Mouse (Mus musculus) frontal cortex, postnatal 36 days (tissue): Measurements from ENCODE around the gene Pnpo.

ENCODE experiments used
- DNase-seq, 2 experiments: peaks; one replicate each; pipeline ENCODE4 v3.0.0; 2022; ENCODE audit warnings: low spot score in 2 of 2

Gene Pnpo

DNA sequence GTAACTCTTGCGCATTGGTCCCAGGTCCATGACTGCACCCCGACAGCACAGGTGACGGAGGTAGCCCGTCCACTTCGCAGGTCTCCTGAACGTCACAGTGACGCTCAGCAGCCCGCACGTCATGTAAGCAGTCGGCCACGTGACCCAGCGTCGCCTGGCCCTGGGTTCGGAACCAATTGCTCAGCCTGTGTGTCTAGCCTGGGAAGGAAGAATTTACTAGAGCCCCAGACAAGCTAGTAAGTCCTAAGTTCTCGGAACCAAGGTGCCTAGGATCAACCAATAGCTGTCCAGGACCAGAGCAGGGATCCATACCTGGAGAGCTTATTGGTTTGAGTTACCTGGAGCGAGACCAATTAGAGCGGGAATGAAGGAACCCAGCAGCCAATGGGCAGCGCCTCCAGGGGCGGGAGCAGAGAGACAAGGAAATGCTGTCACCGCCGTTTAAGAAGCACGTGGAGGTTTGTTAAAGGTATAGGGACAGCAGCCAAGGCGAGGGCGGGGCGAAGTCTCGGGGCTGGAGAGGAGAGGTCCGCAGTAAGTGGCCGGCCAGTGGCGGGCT, at the start of gene Pnpo:
Gene Pnpo (minus strand): TSS at position 241 of the 559 bp plus-strand sequence.
- DNase-seq = peak; percentile 88 to 94

DNA sequence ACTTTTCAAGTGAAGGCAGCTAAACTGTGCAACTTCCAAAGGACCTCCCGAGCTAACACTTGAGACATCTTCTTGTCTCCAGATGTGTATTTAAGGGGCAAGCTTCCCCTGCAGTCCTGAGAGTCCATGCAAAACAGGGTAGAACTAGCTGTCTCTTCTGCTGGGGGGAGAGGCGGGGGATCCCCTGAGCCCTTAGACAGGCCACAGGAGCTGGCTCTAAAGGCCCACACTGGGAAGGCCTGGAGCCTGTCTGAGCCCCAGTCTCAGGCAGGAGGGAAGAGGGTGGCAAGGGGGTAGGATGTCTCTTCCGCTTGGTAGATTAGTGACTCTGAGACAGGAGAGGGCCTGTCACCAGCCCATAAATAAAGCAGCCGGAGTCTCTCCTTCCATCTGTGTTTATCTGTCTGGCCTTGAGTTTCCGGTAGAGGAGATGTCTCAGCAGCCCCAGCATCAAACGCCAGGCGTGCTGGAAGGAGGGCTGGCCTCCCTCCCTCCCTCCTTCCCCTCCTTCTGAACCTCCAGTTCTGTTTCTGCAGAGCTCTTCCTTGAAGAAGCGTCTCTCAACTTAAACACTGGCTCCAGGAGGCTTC, 49.0 kb upstream of the Pnpo start:
- DNase-seq = no peak

DNA sequence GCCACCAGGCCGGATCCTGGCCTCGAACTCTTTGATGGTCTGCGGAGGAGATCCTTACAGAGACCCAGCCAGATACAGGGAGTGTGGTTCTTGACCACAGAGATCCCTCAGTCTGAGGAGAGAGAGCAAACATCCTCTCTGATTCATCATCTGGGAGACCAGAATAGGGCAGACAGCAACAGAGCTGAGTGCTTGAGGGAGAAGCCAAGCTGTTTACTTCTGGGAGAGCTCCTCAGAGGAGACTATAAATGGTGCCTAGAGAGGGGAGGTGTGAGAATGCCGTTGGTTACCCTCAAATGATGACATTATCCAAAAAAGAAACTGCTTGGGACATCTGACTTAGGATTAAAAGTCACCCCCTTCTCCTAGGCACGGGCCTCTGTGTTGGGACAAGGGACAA, 47.7 kb upstream of the Pnpo start:
- DNase-seq = no peak

DNA sequence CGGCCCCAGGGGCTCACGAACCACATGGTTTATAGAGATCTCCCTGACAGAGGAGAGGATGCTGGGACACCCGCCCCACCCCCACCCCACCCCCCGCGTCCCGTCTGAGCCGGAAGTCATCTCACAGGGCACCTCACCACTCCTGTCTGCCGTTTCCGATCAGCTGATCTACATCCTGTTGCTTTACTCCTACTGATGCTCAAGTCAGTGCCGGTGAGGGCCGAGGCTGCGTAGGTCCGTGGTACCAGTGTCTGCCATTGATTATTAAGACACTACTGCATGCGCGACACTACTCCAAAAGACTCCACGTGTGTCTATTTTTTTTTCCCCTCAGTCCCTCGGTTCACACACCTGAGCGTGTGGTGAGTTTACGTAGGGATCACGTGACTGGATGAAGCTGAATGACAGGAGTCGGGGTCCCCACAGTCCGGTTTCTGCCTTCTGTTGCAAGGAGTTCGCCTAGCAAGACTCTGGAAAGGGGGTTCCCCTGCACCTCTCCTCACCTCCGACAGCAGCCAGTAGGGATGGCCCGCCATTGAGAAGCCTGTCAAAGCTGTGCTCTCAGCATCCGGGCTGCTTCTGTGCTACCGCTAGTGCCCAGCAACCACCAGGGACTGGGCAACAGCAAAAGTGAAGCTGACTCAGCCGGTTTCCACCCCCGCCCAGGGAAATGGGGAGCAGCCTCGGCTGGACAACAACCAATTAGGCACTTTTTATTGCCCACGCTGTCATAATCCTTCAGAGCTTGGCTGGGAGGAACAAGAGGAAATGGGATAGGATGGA, 44.3 kb upstream of the Pnpo start:
- no peak for DNase-seq

DNA sequence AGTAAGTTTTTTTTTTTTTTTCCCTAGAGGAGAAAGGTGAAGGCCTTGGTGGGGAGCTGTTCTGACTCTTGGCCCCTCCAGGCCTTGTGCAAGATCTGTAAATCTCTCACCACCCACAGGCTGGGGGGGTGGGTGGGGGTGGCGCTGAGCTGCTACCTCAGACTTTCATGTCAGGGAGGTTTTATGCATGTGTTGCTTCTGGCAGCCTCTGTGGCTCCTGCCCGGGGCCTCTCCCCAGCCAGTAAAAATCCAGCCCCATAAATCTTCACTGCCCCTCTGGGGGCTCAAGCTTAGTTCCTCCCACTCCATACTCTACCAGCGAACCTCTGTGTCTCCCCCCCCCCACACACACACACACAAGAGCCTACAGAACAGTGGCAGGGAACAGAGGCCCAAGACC, 42.7 kb upstream of the Pnpo start:
- no peak for DNase-seq

DNA sequence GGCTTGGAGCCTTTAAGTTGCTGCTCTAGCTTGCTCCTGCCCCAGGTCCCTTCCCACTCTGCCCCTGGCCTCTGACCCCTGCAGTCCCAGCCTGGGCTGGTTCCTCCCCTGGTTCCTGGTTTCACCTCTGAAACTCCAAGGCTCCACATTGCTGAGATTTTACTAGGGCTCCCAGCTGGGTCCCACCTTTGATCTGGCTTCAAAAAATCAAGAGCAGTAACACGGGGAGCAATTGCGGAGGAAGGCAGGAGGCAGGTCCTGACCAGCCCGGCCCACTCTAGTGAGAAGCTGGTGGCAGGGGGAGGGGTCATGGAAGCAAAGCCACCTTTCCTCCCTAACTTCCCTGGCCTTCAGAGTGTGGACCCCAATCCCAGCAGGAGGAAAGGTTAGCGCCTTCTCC, 41.1 kb upstream of the Pnpo start:
- no peak for DNase-seq

DNA sequence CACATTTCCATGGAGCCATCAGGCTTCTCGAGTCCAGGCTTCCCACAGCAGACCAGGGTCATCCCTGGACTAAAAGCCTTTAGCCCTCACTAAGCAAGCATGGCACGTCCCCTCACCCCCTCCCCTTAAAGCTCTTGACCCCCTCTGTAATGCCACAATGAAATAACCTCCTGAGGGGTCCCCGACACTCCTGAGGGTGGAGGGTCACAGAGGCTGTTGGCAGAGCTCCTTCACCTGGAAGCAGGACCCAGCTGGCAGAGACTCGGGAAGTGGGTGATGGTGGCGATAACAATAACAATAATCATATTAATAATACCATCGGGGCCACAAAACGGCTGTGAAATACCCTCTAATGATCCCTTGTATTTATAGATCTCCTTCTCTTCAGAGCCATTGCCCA, 39.1 kb upstream of the Pnpo start, which contains the start of gene Sp2:
Gene Sp2 (minus strand): TSS at position 101 of the 400 bp plus-strand sequence.
- no peak for DNase-seq

DNA sequence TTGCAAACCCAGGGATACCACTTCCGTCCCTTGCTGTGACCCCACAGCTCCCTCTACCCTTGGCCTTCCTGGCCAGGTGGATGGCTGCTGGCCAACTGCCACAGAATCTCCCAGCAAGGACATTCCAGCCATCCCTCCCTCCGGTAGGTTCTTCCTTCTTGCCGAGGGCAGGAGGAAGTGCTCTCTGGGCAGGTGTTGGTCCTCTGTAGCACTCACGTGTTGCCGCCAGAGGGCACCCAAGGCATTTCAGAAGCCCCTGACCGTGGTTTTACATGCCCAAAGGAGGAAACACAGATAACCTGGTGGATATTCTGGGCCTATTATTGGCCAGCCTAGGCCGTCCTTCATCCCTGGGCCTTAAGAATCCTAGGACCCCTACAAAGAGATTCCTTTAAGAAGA, 38.6 kb upstream of the Pnpo start:
- DNase-seq = peak; percentile 80 to 83

DNA sequence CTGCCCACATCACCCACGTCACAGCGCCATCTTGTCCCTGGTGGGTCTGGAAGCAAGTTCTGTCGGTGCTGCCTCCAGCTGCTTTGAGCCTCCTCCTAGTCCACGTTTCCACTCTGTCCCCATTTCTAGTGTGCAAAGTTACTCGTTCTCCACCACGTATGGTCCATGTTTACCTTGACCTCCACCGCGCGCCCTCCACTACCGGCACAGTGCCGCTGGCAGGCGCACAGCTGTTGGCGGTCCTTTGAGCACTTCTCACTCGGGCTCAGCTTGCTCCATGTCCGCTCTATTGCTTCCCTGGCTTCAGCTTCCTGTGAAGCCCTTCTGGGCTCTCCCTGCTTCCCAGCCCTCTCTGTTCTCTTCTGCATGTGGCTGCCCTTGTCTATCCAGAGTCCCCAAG, 37.7 kb upstream of the Pnpo start:
- no peak for DNase-seq

DNA sequence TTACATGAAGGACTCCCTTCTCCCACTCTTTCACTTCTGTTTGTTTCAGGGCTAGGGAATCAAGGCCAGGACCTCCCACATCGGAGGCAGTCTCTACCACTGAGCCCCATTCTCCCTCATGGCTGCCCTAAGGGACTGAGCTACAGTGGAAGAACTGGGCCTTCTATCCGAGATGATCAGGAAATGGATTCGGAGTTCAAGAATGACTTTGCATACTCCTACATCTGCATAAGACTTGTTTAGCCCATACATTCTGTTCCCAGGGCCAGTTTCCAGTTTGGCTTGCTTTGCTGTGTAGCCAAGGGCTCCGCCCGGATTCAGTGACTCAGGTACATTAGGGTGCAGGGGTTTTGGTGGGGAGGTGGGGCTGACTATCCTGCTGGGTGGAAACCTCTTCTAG, 36.2 kb upstream of the Pnpo start:
- DNase-seq = no peak

DNA sequence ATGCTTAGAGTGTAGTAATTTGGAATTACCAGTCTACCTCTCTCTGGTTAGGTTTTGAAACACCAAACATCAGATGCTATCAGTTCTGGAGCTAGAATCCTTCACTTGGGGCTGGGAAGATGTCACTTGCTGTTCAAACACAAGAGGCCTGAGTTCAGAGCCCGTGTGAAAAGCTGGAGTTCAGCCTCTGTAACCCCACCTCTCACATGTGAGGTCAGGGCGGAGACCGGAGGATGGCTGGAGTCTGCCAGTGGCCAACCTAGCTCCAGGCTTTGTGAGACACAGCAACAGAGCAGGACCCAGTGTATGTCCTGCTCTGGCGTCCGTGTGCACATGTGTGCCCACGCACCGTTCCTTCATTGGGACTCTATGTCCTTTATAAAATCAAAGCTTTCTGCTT, 35.5 kb upstream of the Pnpo start:
- no peak for DNase-seq

DNA sequence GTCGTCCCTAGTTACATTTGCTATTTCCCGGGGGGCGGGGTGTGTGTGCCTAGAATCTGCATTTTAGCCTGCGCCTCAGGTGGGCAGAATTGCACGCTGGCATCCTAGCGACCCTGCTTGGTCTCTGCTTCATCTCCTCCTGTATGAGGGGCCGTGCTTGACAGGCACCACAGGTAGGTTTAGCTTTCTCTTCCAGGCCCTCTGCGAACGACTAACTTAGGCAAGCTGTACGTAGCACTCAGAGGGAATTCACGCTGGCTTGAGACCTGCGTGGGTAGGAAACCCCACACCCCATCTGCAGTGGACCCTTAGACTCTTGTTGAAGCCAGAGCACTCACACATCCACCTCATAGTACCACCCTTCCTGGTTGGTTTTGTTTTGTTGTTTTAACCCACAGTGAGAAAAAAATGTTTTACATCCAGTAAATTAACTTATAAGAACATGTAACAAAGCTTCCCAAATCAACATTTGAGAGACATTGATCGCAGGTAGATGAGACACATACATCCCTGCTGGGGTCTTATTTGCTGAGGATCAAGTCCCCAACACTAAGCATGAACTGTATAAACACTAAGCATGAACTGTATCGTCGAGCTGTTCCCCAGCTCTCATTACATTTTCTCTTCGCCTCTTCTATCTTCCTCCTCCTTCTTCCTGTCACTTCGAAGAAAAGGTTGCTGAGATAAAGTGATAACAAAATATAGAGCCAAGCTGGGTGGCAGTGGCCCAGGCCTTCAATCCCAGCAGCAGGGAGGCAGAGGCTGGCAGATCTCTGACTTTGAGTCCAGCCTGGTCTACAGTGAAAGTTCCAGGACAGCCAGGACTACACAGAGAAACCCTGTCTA, 34.8 kb upstream of the Pnpo start:
- no peak for DNase-seq

DNA sequence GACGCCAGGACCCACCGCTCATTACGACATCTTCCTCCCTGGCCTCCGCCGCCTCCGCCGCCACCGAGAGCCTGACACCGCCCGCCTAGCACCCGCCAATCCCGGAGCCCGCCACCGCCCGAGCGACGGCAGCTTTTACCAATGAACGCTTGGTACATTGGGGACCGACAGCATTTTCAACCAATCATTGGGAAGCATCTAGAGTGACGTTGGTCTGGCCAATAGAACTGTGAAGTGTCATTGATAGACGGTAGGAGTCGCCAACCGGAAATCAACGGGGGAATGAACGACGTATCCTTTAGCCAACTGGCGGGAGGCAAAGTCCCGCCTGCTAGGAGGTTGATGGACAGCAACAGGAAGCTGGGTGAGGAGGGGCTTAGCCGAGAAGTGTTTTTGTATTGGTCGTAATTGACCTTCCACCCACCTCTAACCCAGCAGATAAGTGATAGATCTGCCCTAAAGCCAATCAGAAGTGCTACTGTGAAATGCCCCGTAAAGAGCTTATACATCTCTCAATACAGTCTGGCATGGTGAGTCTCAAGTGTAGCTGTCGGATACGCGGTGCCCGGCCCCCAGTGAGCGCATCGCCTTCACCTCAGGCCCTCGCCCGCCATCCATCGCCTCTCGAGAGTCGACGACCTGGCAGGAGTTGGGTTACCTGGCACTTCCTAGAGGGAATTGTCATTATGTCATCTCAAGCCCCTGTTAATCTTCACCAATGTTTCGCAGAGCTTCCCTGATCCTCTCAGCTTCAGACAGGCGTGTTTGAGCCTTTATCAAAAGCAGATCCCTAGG, 34.0 kb upstream of the Pnpo start:
- DNase-seq = peak; percentile 99 to 100

DNA sequence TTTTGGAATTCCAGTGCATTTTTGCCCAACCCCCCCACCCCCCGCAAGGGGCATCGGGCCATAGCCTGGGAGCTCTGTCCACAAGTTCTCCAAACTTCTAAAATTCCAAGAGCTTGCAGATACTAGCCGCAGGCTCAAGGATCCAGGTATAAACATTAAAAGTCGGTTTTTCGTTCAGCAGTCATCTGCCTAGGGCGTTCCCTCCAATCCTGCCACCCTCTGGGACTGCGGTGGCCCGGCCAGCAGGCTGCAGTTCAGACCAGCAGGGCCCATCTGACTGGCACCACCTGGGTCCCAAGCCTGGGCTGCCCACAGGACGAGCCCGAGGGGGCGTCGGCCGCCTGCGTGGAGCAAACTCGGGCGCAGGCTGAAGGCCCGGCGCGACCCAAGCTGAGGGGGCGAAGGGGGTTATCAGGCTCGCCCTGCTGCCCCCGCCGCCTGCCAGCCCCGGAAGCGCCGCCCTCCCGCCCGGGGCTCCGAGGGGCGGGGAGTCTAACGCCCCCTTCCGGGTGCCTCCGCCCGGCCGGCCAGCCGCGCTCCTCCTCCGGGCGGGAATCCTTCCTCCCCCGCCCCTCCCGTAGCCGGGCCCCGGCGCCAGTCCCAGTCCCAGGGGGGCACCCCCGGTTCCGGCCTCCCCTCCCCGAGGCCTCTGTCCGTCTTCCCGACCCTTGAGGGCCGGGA, 33.3 kb upstream of the Pnpo start:
- DNase-seq = peak; percentile 74 to 80

DNA sequence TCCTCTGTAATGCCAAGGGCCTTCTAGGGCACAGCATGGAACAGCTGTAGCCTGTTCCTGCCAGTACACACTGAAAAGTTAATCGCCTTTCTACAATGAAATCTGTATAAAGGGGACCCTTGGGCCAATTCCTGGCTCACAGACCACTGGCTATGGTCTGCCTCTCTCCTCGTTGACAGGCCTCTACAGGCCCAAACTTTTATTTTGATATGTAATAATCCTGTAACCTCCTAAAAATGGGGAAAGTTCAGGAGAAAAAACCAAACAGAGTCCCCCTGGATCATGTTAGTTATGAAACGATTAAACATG, 32.5 kb upstream of the Pnpo start:
- DNase-seq = no peak

DNA sequence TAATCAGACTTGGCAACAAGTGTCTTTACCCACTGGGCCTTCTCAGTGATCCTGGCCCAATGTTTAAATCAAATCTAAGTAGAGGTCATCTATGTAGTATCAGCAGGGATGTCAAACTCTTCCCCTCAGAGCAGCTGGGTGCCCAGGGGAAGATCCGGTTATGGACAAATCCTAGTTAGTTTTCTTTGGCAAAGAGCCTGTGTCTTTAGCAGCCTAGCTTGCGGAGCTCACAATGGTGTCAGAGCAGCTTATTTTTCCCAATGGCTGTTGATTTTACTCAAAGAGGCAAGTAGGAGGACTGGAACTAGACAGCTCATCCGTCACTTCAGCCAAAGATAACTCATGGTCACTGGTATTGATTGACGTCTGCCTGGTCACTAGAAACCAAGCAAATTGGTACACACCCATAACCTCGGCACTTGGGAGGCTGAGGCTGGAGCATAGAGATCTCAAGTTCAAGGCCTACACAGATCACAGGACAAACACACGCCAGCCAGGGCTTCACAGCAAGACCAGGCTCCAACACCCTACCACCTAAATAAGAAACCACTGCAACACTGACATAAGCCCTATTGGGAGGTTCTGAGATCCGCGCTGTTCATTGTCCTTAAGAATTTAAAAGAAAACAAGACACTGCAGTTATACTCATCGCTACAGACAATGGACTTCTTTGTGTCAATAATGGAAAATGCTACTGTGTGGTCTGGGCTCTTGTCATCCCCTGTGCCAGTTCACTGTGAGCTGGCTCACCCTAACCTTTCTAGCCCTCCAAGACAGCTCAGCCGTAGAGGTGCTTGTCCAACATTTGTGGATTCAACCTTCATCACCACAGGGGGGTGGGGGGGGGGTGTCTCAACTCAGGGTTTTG, 32.0 kb upstream of the Pnpo start:
- no peak for DNase-seq

DNA sequence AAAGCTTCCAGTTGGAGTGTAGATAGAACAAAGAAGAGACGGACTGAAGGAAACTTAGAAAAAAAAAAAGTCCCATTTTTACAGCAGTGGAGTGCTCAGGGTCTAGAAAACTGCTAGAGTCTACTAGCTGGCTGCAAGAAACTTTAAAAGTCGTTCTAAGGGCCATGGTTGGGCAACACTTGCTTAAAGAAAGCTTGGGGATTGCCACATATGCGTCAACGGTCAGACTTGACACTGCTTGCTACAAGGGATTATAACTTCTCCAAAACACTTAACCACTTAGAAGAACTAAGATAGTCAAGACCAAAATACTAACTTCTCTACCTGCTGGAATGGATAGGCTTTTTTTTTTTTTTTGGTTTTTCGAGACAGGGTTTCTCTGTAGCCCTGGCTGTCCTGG, 31.0 kb upstream of the Pnpo start:
- DNase-seq = no peak

DNA sequence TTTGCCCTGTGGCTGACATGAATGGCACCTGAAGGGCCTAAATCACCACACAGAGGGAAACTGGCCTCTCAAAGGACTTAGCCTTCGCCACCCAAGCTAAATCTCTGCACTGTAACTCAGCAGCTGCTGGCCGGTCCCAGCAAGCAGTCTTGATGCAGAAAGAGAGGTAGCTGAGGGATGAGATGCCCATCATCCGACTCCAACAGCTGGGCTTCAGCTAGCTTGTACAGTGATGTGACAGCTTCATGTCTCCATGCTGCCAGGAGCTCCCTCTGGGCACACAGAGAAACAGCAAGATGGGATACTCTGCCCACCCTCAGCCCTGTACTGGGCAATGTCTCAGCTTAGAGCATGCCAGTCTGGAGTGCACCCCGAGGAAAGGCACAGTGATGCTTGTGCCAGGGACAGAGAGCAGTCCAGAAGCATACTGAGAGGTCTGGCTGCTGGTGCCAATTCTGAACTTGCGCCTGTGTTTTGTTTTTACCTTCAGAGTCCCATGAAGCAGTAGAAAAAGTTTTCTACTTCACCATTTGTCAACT, 29.7 kb upstream of the Pnpo start:
- no peak for DNase-seq

DNA sequence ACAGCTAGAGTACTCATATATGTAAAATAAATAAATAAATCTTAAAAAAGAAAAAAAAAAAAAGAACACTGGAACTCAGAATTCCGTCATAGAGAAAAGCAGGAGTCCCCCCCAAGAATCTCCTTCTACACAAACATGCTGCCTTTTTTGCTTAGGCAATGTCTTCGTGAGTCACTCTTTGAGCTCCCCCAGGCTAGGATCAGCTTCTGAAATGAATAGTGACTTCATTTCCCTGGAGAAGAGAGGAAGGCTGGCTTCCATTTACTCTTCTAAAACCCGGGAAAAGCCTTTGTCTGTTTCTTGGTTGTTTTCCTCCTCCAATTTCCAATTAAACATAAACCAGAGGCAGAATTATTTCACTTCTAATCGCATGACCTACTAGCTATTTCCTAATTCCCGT, 29.1 kb upstream of the Pnpo start:
- no peak for DNase-seq

DNA sequence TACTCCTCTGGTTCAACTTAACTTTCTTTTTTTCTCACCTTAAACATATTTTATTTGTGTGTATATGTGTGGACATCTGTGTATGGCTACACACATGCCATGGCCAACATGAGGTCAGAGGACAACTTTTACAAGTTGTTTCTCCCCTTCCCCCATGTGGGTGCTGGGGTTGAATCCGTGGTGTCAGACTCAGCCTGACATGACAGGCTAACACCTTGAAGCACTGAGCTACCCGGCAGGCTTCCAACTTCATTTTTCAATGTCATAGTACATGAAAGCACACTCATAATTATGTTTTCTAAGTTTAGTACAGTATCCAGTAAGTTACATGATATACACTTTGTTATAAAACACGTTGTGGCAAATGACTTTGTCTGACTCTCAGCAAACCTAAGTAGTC, 26.6 kb upstream of the Pnpo start:
- DNase-seq = no peak
